Mouse (Mus musculus) CH12.LX (cell line): Measurements from ENCODE around the gene Pold3. TPM values are rescaled to one million over a fixed set of nuclear protein-coding genes. Genes with fewer than 3 reads are reported as not detected.

Experiments
- DNase-seq: peaks from one replicate; pipeline ENCODE4 v3.0.0-alpha.2; 2013; ENCODE audit errors: extremely low read depth
- H3K27ac ChIP-seq: 2 replicates; pipeline ENCODE4 v1.5.1; 2012; ENCODE audit warnings: low read depth, mild to moderate bottlenecking, control low read depth, moderate library complexity; ENCODE audit not compliant: insufficient read depth
- H3K27me3 ChIP-seq: replicated peaks from 2 replicates; pipeline ENCODE3; 2012; ENCODE audit warnings: inconsistent platforms
- H3K36me3 ChIP-seq, 2 experiments: replicated peaks in 1 of 2; 2 replicates each; pipeline versions ENCODE3 to v1.6.1; 2012; ENCODE audit warnings: inconsistent platforms in 1 of 2, low read length in 1 of 2, mild to moderate bottlenecking in 1 of 2, mixed read lengths in 1 of 2, moderate library complexity in 1 of 2; ENCODE audit not compliant: control insufficient read depth in 1 of 2, insufficient read depth in 1 of 2
- H3K4me1 ChIP-seq, 2 experiments: 2 replicates each; pipeline ENCODE4 v1.6.1; 2012; ENCODE audit warnings: inconsistent platforms in 1 of 2, moderate library complexity in 1 of 2; ENCODE audit not compliant: insufficient read depth in 2 of 2, control insufficient read depth in 1 of 2
- H3K4me2 ChIP-seq: 2 replicates; pipeline ENCODE4 v1.6.1; 2012; ENCODE audit warnings: low read depth, mild to moderate bottlenecking, control low read depth; ENCODE audit not compliant: poor library complexity, insufficient read depth, severe bottlenecking
- H3K4me3 ChIP-seq, 3 experiments: fragments of 150-350 bp in 1 of 3; sonication (generic) in 1 of 3; replicated peaks in 1 of 3; 2 replicates each; pipeline versions ENCODE3 to v1.5.1; 2011 to 2012; ENCODE audit warnings: low read depth in 2 of 3, low read length in 2 of 3, mild to moderate bottlenecking in 2 of 3, moderate library complexity in 2 of 3, control low read depth in 1 of 3, improper control_type of control experiment in 1 of 3, inconsistent platforms in 1 of 3, mixed read lengths in 1 of 3; ENCODE audit not compliant: poor library complexity in 1 of 3
- H3K79me2 ChIP-seq: replicated peaks from 2 replicates; pipeline ENCODE4 v1.6.1; 2012; ENCODE audit warnings: mild to moderate bottlenecking, moderate library complexity; ENCODE audit not compliant: control insufficient read depth, poor library complexity, insufficient read depth, severe bottlenecking; ENCODE audit errors: extremely low read depth
- H3K9ac ChIP-seq: 2 replicates; pipeline ENCODE4 v1.6.1; 2012; ENCODE audit warnings: low read depth, mild to moderate bottlenecking, control low read depth, moderate library complexity; ENCODE audit not compliant: insufficient read depth
- H3K9me3 ChIP-seq: replicated peaks from 2 replicates; pipeline ENCODE3; 2012; ENCODE audit warnings: low read length, inconsistent platforms, mixed read lengths
- BHLHE40 ChIP-seq: IDR thresholded peaks from 2 replicates; pipeline ENCODE4 v1.6.1; 2011; ENCODE audit warnings: mild to moderate bottlenecking, low read depth, low read length, improper control_type of control experiment
- CHD2 ChIP-seq: IDR thresholded peaks from 2 replicates; pipeline ENCODE4 v1.6.1; 2011; ENCODE audit warnings: low read length, improper control_type of control experiment
- EP300 ChIP-seq: IDR thresholded peaks from 2 replicates; pipeline ENCODE4 v1.6.1; 2011; ENCODE audit warnings: low read length, improper control_type of control experiment
- ETS1 ChIP-seq: conservative IDR thresholded peaks from 2 replicates; pipeline ENCODE4 v1.6.1; 2012; ENCODE audit warnings: low read depth, mild to moderate bottlenecking, inconsistent platforms, low read length, improper control_type of control experiment, moderate library complexity
- GABPA ChIP-seq: IDR thresholded peaks from 2 replicates; pipeline ENCODE4 v1.6.1; 2012; ENCODE audit warnings: low read depth, low read length, improper control_type of control experiment, inconsistent platforms; ENCODE audit not compliant: insufficient replicate concordance
- JUN ChIP-seq: IDR thresholded peaks from 2 replicates; pipeline ENCODE4 v1.6.1; 2011; ENCODE audit warnings: low read depth, mild to moderate bottlenecking, low read length, improper control_type of control experiment, moderate library complexity; ENCODE audit not compliant: insufficient read depth
- JUND ChIP-seq: conservative IDR thresholded peaks from 2 replicates; pipeline ENCODE4 v1.6.1; 2011; ENCODE audit warnings: low read depth, low read length, improper control_type of control experiment
- MAFK ChIP-seq: IDR thresholded peaks from 2 replicates; pipeline ENCODE4 v1.6.1; 2011; ENCODE audit warnings: low read length, improper control_type of control experiment; ENCODE audit not compliant: insufficient replicate concordance
- MXI1 ChIP-seq: IDR thresholded peaks from 2 replicates; pipeline ENCODE4 v1.6.1; 2011; ENCODE audit warnings: mild to moderate bottlenecking, low read depth, low read length, improper control_type of control experiment
- RAD21 ChIP-seq: IDR thresholded peaks from 2 replicates; pipeline ENCODE4 v1.6.1; 2011; ENCODE audit warnings: low read depth, mild to moderate bottlenecking, low read length, improper control_type of control experiment, moderate library complexity
- RCOR1 ChIP-seq: conservative IDR thresholded peaks from 2 replicates; pipeline ENCODE4 v1.6.1; 2012; ENCODE audit warnings: low read depth, mild to moderate bottlenecking, inconsistent platforms, low read length, improper control_type of control experiment
- SIN3A ChIP-seq: IDR thresholded peaks from 2 replicates; pipeline ENCODE4 v1.6.1; 2012; ENCODE audit warnings: low read length, improper control_type of control experiment, inconsistent platforms
- TBP ChIP-seq: conservative IDR thresholded peaks from 2 replicates; pipeline ENCODE4 v1.6.1; 2011; ENCODE audit warnings: low read depth, low read length, improper control_type of control experiment
- TCF12 ChIP-seq: IDR thresholded peaks from 2 replicates; pipeline ENCODE4 v1.6.1; 2014; ENCODE audit warnings: low read depth, mild to moderate bottlenecking, inconsistent platforms, low read length, improper control_type of control experiment
- USF1 ChIP-seq: IDR thresholded peaks from 2 replicates; pipeline ENCODE4 v1.6.1; 2014; ENCODE audit warnings: low read depth, mild to moderate bottlenecking, inconsistent platforms, low read length, improper control_type of control experiment
- USF2 ChIP-seq: conservative IDR thresholded peaks from 2 replicates; pipeline ENCODE4 v1.6.1; 2011; ENCODE audit warnings: low read depth, low read length, improper control_type of control experiment
- ZMIZ1 ChIP-seq: IDR thresholded peaks from 2 replicates; pipeline ENCODE4 v1.6.1; 2012; ENCODE audit warnings: low read depth, mild to moderate bottlenecking, inconsistent platforms, low read length, improper control_type of control experiment
- ZNF384 ChIP-seq: IDR thresholded peaks from 2 replicates; pipeline ENCODE4 v1.6.1; 2012; ENCODE audit warnings: low read depth, low read length, improper control_type of control experiment, inconsistent platforms
- dilution Hi-C: fragments of 300-500 bp; cut with MboI; formaldehyde crosslinking; loops from 2 replicates; pipeline ENCODE4 v1.14.3; 2020; ENCODE audit warnings: low sequenced_read_pairs; ENCODE audit not compliant: extremely low pct_unique_long_range_greater_than_20kb, extremely low pct_ligation_motif_present
- in situ Hi-C: fragments of 300-500 bp; cut with MboI; formaldehyde crosslinking; loops from 3 replicates; pipeline ENCODE4 v1.14.3; 2019; ENCODE audit warnings: low sequenced_read_pairs, low pct_ligation_motif_present, low pct_unique_long_range_greater_than_20kb, mixed read lengths
- polyA plus RNA-seq: library from polyadenylated mRNA; unstranded; fragments of >175 nt; gene quantifications from 2 replicates; pipeline ENCODE4 v1.2.1, GENCODE M21; 2012; ENCODE audit warnings: low read depth; ENCODE audit not compliant: insufficient read length
- total RNA-seq, 2 experiments: library from RNA; depleted of rRNA; stranded (reverse); fragments of 300-350 nt in 1 of 2; fragments of >200 nt in 1 of 2; gene quantifications; 2 replicates each; pipeline ENCODE4 v1.2.3; 2012 to 2014

Gene Pold3
- total and polyA plus RNA-seq, 3 experiments: 59.5 to 121 (median 88.0) TPM

DNA sequence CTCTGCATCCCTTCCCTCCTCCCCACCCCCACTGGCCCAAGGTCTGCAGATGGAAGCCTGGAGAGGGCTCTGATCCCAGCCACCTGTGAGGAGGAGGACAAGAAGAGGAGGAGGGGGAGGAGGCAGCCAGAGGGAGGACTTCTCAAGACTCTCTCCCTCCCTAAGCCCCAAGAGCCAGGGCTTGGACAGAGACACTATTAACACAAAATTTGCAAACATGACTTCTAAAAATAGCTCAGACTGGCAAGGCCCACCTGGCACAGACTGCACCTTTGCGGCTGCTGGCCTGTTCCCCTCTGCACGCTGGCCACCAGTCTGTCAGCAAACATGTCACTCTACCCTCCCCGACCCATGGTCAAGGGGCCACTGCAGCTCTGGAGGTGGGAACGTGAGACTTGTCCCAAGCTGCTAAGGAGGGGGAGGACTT, 77.7 kb downstream of the Pold3 start:
- dilution Hi-C loops (no loop called here), in situ Hi-C loops (no loop called here)
- DNase-seq: no peak
- Histone ChIP-seq H3K4me1 (peaks cover 8 to 21% of the 10 kb centered on the region in 2 experiments), H3K36me3 (no peaks in the 10 kb centered on the region), H3K4me2 (no peak overlapping the region), H3K9me3 (peaks cover 2% of the 10 kb centered on the region), H3K4me3 (no peak overlapping the region), H3K27ac (no peak overlapping the region), H3K79me2 (no peaks in the 10 kb centered on the region), H3K27me3 (no peaks in the 10 kb centered on the region), H3K9ac (no peak overlapping the region)
- TF ChIP-seq USF1 (no peak), GABPA (no peak), ZMIZ1 (no peak), CHD2 (no peak), TBP (no peak), MXI1 (no peak), JUN (no peak), BHLHE40 (no peak), RCOR1 (no peak)

DNA sequence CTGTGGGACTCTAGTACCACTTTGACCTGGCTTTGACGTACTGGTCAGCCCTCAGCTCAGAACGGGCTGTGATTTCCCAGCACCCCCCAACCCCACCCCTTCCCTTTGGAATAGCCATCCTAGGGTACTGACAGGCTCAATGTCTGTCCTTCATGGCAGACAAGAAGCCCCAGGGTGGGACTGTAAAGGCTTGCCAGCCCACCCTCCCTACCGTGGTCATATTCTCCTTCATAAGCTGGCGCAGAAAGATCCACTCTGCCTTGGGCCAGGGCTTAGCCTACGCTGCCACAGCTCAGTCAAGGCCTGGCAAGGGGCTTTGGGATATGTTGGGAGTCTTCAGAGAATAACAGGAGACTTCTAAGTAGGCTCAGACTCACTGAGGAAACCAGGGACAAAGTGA, 78.3 kb downstream of the Pold3 start:
- dilution Hi-C loops (no loop called here), in situ Hi-C loops (no loop called here)
- DNase-seq: no peak
- Histone ChIP-seq H3K4me3 (no peak overlapping the region), H3K4me2 (no peak overlapping the region), H3K27ac (no peak overlapping the region), H3K4me1 (peaks cover 5 to 16% of the 10 kb centered on the region in 2 experiments), H3K36me3 (no peaks in the 10 kb centered on the region), H3K27me3 (no peaks in the 10 kb centered on the region), H3K79me2 (no peaks in the 10 kb centered on the region), H3K9me3 (peaks cover 8% of the 10 kb centered on the region), H3K9ac (no peak overlapping the region)
- TF ChIP-seq BHLHE40 (no peak), ZNF384 (no peak), JUND (no peak), EP300 (no peak), MAFK (no peak), RAD21 (no peak), USF2 (no peak), ETS1 (no peak), TCF12 (no peak), SIN3A (no peak)
